Mouse (Mus musculus) G1E (cell line): Measurements from ENCODE around the gene Tmem62. TPM values are rescaled to one million over a fixed set of nuclear protein-coding genes. Genes with fewer than 3 reads are reported as not detected.

Experiments used
- ATAC-seq: 2 replicates; pipeline ENCODE4 v1.8.0; 2016; ENCODE audit warnings: mild to moderate bottlenecking; ENCODE audit not compliant: insufficient number of reproducible peaks, poor library complexity, low FRiP score, severe bottlenecking; ENCODE audit errors: extremely low read depth
- DNase-seq: peaks from one replicate; pipeline ENCODE4 v3.0.0; 2012; ENCODE audit warnings: low spot score
- H3K27me3 ChIP-seq: 2 replicates; pipeline ENCODE4 v1.6.1; 2012; ENCODE audit warnings: mild to moderate bottlenecking, low read length, inconsistent platforms; ENCODE audit not compliant: insufficient read depth
- H3K36me3 ChIP-seq: replicated peaks from 2 replicates; pipeline ENCODE3; 2012; ENCODE audit warnings: mild to moderate bottlenecking, inconsistent platforms
- H3K4me1 ChIP-seq: 2 replicates; pipeline ENCODE4 v1.6.1; 2012; ENCODE audit warnings: low read depth, low read length, inconsistent platforms, mixed read lengths; ENCODE audit not compliant: insufficient read depth
- H3K4me3 ChIP-seq: 2 replicates; pipeline ENCODE4 v1.5.1; 2012; ENCODE audit warnings: low read depth, mild to moderate bottlenecking, inconsistent platforms, low read length, moderate library complexity, mixed read lengths
- H3K9me3 ChIP-seq: replicated peaks from 2 replicates; pipeline ENCODE4 v1.6.1; 2012; ENCODE audit warnings: inconsistent platforms
- CTCF ChIP-seq: IDR thresholded peaks from 2 replicates; pipeline ENCODE4 v1.5.1; 2012; ENCODE audit warnings: low read depth, low read length, inconsistent platforms, mixed read lengths
- GATA1 ChIP-seq: IDR thresholded peaks from 2 replicates; pipeline ENCODE4 v1.6.1; 2012; ENCODE audit warnings: borderline replicate concordance, low read length, inconsistent platforms, mixed read lengths
- GATA2 ChIP-seq: IDR thresholded peaks from 2 replicates; pipeline ENCODE4 v1.6.1; 2012; ENCODE audit warnings: low read depth, low read length, inconsistent platforms, borderline replicate concordance
- POLR2AphosphoS5 ChIP-seq: IDR thresholded peaks from 2 replicates; pipeline ENCODE4 v1.6.1; 2012; ENCODE audit warnings: low read depth, low read length, inconsistent platforms; ENCODE audit not compliant: insufficient replicate concordance
- TAL1 ChIP-seq: conservative IDR thresholded peaks from 2 replicates; pipeline ENCODE4 v1.6.1; 2012; ENCODE audit warnings: low read depth, low read length, inconsistent platforms, mixed read lengths
- polyA plus RNA-seq: library from polyadenylated mRNA; stranded (reverse); fragments of >175 nt; gene quantifications from 2 replicates; pipeline ENCODE4 v1.2.3, GENCODE M21; 2012
- total RNA-seq, 2 experiments: library from RNA; stranded (forward) in 1 of 2; stranded (reverse) in 1 of 2; fragments of 200-1000 nt in 1 of 2; fragments of >200 nt in 1 of 2; fragmentation: Nextera tagmentation in 1 of 2; gene quantifications; 2 replicates each; pipeline ENCODE4 v1.2.3; 2014 to 2017

Gene Tmem62
- 16.9 and 22.8 TPM in 2 replicates for total RNA-seq (2014; fragmentation: Nextera tagmentation)
- total RNA-seq (2017) = 16.7 and 19.5 TPM in 2 replicates
- polyA plus RNA-seq = 1.7 and 2.1 TPM in 2 replicates

- peak; percentile 85 for DNase-seq
- H3K27me3 ChIP-seq = no peaks in the 10 kb centered on the region
- no peak for TF ChIP-seq TAL1
- no peak for TF ChIP-seq GATA1
- no peak for TF ChIP-seq POLR2AphosphoS5
- TF ChIP-seq GATA2 = no peak
- no peak for TF ChIP-seq CTCF
These were observed at the start of gene Tmem62 for GRCm38 (mm10) chr2:120976990-120977925. Gene Tmem62, plus strand, starts transcription at chr2:120977017.

GRCm38 (mm10) chr2:120933038-120933437, 43.8 kb upstream of the Tmem62 start:
- Histone ChIP-seq H3K36me3 (peaks cover 72% of the 10 kb centered on the region), H3K9me3 (no peaks in the 10 kb centered on the region), H3K4me1 (no peaks in the 10 kb centered on the region), H3K4me3 (no peak overlapping the region), H3K27me3 (no peaks in the 10 kb centered on the region)
- ATAC-seq (no peak), DNase-seq (no peak)
- TF ChIP-seq POLR2AphosphoS5 = no peak
- TF ChIP-seq TAL1 = no peak

More at GRCm38 (mm10) chr2:120976990-120977925, at the start of gene Tmem62:
- peak; percentile 22 for ATAC-seq
- Histone ChIP-seq H3K4me1 (peaks cover 13% of the 10 kb centered on the region), H3K36me3 (peaks cover 19% of the 10 kb centered on the region), H3K4me3 (peak within 1 kb of the TSS; percentile 82), H3K9me3 (no peaks in the 10 kb centered on the region)

- peaks cover 71% of the 10 kb centered on the region for H3K36me3 ChIP-seq
- no peaks in the 10 kb centered on the region for H3K9me3 ChIP-seq
- no peak for DNase-seq
- TF ChIP-seq GATA2 = no peak
- TF ChIP-seq GATA1 = no peak
- no peak for TF ChIP-seq POLR2AphosphoS5
- no peak for TF ChIP-seq CTCF
- no peak for TF ChIP-seq TAL1
- ATAC-seq = no peak
- no peak overlapping the region for H3K4me3 ChIP-seq
- no peaks in the 10 kb centered on the region for H3K27me3 ChIP-seq
- no peaks in the 10 kb centered on the region for H3K4me1 ChIP-seq
These were observed 25.6 kb upstream of the Tmem62 start for GRCm38 (mm10) chr2:120951208-120951607.

- H3K4me3 ChIP-seq = no peak overlapping the region
- H3K9me3 ChIP-seq = no peaks in the 10 kb centered on the region
- DNase-seq (no peak), ATAC-seq (no peak)
- peaks cover 66% of the 10 kb centered on the region for H3K36me3 ChIP-seq
- H3K27me3 ChIP-seq = no peaks in the 10 kb centered on the region
- no peaks in the 10 kb centered on the region for H3K4me1 ChIP-seq
- TF ChIP-seq CTCF = no peak
- no peak for TF ChIP-seq GATA2
- TF ChIP-seq GATA1 = no peak
- TF ChIP-seq POLR2AphosphoS5 = no peak
- TF ChIP-seq TAL1 = no peak
These were observed 24.5 kb upstream of the Tmem62 start for GRCm38 (mm10) chr2:120952176-120952938.

- Histone ChIP-seq H3K27me3 (no peaks in the 10 kb centered on the region), H3K4me3 (no peak overlapping the region), H3K36me3 (peaks cover 48% of the 10 kb centered on the region), H3K9me3 (no peaks in the 10 kb centered on the region), H3K4me1 (no peaks in the 10 kb centered on the region)
- no peak for DNase-seq
- TF ChIP-seq CTCF (no peak), GATA1 (no peak), TAL1 (no peak)
- ATAC-seq = no peak
These were observed 17.5 kb upstream of the Tmem62 start for GRCm38 (mm10) chr2:120959363-120959762.

GRCm38 (mm10) chr2:120959827-120960226, 17.0 kb upstream of the Tmem62 start:
- DNase-seq = no peak
- Histone ChIP-seq H3K9me3 (no peaks in the 10 kb centered on the region), H3K36me3 (peaks cover 44% of the 10 kb centered on the region), H3K4me1 (no peaks in the 10 kb centered on the region), H3K27me3 (no peaks in the 10 kb centered on the region), H3K4me3 (no peak overlapping the region)
- ATAC-seq = no peak
- no peak for TF ChIP-seq POLR2AphosphoS5
